Mouse (Mus musculus) cortical plate, adult 2 months (tissue): ENCODE measurements at regions not wholly inside any gene's neighbourhood (a gene's known extent, or its start where the extent isn't known, plus 50 kb on each side); places are given as distances from the start of the nearest gene placed in this dataset.

Experiments used
- CTCF ChIP-seq: fragments of 200-500 bp; IDR thresholded peaks from 2 replicates; pipeline ENCODE4 v1.5.1; 2011; ENCODE audit warnings: mild to moderate bottlenecking, control low read depth, low read length; ENCODE audit not compliant: insufficient read depth; ENCODE audit errors: extremely low read depth
- POLR2A ChIP-seq: fragments of 200-500 bp; IDR thresholded peaks from 2 replicates; pipeline ENCODE4 v1.6.1; 2011; ENCODE audit warnings: mild to moderate bottlenecking, low read length, control low read depth; ENCODE audit not compliant: insufficient read depth; ENCODE audit errors: extremely low read depth

GRCm38 (mm10) chr4:125941266-125941665 lies 83.1 kb upstream of the Csf3r start:
- TF ChIP-seq CTCF (no peak), POLR2A (no peak)
